Mouse (Mus musculus) brain, embryonic 14.5 days (tissue): Measurements from ENCODE around the gene Slc39a3. TPM values are rescaled to one million over a fixed set of nuclear protein-coding genes. Genes with fewer than 3 reads are reported as not detected.
A peak's percentile ranks its signal among the peaks of the same experiment; 100 is the strongest.
"Not testable (repeated sequence)": the region's sequence is repeated elsewhere in the genome, so short reads cannot be mapped to it uniquely, and the experiment has no call there.

Source experiments
- DNase-seq: peaks from one replicate; pipeline ENCODE4 v3.0.0-alpha.2; 2011; ENCODE audit warnings: low read depth
- CTCF ChIP-seq: fragments of 200-500 bp; IDR thresholded peaks from 2 replicates; pipeline ENCODE4 v1.5.1; 2012; ENCODE audit warnings: inconsistent platforms, mild to moderate bottlenecking, moderate library complexity, borderline replicate concordance; ENCODE audit not compliant: insufficient read depth, insufficient read length; ENCODE audit errors: extremely low read depth
- POLR2A ChIP-seq: fragments of 200-500 bp; IDR thresholded peaks from 2 replicates; pipeline ENCODE4 v1.6.1; 2012; ENCODE audit warnings: mild to moderate bottlenecking, inconsistent platforms, borderline replicate concordance; ENCODE audit not compliant: poor library complexity, insufficient read depth, insufficient read length, severe bottlenecking; ENCODE audit errors: extremely low read depth
- polyA plus RNA-seq: library from polyadenylated mRNA; depleted of rRNA; stranded (reverse); fragments of >200 nt; gene quantifications from 2 replicates; pipeline ENCODE4 v1.2.3, GENCODE M21; 2012; rRNA removed

The Slc39a3 gene
- polyA plus RNA-seq, result 70.0 and 77.9 TPM in 2 replicates

DNA sequence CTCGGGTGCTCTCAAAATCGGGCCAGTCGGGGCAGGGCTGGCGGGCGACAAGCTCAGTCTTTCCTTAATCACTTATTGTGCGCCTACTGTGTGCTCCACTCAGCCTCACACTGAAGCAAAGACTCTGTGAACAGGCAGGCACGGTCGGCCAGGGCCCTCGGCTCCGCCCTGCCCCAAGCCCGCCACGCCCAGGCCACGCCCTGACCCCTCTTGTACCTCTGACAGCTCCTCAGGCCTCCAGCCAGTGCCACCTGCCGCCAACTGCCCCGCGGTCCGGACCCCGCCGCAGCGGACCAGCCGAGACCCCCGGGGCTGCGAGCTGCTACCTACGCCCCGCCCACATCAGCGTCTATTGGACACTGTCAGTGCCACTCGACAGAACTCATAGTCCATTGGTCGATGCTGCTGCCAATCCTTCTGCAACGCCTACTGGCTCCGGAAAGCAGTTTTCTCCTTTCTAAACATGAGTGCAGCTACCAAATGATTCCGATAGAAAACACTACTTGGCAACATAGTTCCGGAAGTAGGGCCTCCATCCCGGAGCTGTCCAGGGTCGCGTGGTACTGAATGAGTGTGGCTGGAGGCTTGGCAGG, at the start of gene Slc39a3:
Slc39a3 (minus strand) TSS at position 439 of the 593 bp plus-strand sequence.
- TF ChIP-seq POLR2A (peak; percentile 71), CTCF (no peak)
- peak; percentile 100 for DNase-seq

DNA sequence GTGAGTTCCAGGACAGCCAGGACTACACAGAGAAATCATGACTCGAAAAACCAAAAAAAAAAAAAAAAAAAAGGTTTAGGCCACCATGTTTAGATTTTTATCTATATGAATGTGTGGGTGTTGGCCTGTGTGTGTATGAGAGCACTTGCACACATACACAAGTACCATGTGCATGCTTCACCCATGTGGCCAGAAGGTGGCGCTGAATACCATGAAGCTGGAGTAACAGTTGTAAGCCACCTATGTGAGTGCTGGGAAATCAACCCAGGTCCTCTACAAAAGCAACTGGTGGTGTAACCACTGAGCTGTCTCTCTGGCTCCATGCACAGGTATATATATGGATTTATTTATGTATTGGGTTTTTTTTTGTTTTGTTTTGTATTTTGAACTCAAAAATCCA, 49.8 kb upstream of the Slc39a3 start:
- no peak for DNase-seq
- TF ChIP-seq CTCF, result peak; percentile 9; the same call in 1 of the 2 replicates
- no peak for TF ChIP-seq POLR2A

DNA sequence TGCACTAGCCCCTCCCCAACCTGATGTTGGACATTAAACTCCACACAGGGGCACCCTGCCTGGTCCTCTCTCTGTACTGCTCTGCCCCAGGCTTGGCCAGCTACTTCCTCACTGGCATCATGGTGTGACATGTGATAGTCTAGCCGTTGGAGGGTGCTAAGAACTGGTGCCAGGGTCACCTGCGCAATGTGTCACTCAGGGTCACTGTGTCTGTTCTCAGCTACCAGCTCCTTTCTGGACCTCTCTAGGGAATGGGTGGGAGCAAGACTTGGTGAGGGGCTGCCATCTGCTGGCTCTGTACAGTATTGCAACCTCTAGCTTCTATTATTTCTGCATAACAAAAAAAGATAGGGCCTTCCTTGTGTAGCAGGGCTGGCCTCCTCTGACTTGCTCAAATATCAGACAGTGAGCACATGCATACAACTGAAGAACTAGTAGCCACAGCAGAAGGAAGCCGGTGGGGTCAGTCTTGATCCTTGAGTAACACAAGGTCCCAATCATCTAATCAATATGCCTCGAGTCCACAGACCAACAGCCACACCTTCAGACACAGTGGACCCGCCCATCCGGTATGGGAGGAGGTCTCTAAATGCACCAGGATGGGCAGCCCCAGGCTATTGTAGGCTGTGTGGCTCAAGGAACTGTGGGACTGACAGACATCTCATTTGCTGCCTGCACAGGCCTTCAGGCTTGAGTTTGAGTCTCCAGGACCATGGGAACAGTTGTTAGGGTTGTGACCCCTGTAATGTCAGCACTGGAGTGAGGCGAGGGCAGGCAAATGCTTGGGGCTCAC, 45.1 kb upstream of the Slc39a3 start:
- DNase-seq, result peak; percentile 75
- TF ChIP-seq POLR2A (no peak), CTCF (peak; percentile 76)

DNA sequence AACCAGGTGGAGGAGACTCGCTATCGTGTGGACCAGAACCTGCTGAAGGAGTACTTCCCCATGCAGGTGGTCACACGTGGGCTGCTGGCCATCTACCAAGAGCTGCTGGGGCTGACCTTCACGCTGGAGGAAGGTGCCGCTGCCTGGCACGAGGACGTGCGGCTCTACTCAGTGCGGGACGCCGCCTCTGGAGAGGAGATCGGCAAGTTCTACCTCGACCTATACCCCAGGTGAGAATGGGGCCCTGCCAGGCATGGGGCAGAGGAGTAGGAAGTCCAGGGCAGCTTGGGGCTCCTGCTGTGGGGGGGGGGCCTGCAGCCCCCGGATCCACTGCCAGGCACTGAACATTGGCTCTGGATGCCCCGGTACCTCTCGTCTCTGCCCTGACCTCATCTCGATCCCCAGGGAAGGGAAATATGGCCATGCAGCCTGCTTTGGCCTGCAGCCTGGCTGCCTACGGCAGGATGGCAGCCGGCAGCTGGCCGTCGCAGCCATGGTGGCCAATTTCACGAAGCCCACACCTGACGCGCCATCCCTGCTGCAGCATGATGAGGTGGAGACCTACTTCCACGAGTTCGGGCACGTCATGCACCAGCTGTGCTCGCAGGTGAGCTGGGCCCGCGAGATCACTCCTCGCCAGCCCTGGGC, 42.9 kb upstream of the Slc39a3 start:
- no peak for DNase-seq
- TF ChIP-seq POLR2A (no peak), CTCF (no peak)

DNA sequence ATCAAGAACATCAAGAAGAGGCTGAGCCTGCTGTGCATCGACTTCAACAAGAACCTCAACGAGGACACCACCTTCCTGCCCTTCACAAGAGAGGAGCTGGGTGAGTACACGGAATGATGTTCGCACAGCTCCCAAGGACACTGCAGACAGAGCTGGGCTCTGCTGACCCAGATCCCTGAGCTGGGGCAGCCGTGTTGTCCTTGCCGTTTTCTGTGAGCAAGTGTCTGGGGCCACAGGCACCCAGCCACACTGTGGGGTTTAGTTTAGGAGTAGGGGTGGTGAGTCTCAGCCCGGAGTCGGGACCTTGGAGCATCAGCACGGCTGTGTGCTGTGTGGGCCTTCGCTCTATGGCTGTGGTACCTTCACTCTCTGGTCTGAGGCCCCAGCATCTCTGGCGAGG, 40.7 kb upstream of the Slc39a3 start:
- TF ChIP-seq CTCF (no peak), POLR2A (no peak)
- DNase-seq, result no peak

DNA sequence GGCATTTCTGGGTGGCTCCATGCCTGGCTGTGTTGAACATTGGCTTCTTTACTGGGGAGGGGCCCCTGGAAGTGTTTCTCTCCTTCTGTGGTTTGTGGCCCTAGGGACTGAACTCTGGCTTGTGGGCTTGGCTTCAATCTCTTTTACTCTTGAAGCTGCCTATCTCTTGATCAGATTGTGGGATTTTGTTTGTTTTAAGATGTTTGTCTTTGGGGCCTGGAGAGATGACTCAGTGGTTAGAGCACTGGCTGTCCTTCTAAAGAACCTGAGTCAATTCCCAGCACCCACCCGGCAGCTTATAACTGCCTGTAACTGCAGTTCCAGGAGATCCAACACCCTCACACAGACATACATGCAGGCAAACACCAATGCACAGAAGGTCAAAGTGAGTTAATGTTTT, 39.1 kb upstream of the Slc39a3 start:
- TF ChIP-seq POLR2A (no peak), CTCF (no peak)
- DNase-seq, result no peak

DNA sequence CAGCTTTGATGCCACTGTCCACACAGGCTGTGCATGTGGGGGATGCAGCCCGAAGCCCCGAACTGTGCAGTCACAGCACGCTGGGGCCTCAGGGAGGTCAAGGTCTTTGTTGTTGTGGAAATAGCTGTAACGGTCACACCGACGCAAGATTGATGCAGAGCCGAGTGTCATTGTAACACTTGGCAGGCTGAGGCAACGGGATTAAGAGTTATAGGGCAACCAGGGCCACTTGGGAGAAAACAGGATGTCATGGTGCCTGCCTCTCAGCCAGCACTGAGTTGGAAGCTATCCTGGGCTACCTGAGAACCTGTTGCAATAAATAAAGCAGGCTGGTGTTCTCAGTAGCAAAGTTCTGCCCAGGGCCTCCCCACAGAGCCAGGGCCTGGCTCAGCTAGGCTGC, 38.5 kb upstream of the Slc39a3 start:
- TF ChIP-seq POLR2A (no peak), CTCF (no peak)
- DNase-seq, result no peak

DNA sequence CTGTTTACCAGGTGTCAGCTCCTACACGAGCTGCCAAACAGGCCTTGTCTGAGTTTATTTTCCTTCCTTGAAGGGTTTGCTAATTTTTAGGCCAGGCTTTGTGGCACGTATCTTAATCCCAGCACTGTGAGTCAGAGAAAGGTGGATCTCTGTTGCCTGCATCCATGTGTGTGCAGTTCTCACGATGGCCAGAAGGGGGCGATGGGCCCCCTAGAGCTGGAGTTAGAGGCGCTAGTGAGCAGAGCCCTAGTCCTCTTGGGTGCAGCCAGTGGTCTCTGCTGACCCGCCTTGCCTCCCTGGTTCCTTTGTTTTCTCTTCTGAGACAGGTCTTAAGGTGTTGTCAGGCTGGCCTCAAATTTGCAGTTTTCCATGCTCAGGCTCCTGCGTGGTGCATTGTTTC, 36.2 kb upstream of the Slc39a3 start:
- TF ChIP-seq CTCF (peak; percentile 63), POLR2A (no peak)
- no peak for DNase-seq

DNA sequence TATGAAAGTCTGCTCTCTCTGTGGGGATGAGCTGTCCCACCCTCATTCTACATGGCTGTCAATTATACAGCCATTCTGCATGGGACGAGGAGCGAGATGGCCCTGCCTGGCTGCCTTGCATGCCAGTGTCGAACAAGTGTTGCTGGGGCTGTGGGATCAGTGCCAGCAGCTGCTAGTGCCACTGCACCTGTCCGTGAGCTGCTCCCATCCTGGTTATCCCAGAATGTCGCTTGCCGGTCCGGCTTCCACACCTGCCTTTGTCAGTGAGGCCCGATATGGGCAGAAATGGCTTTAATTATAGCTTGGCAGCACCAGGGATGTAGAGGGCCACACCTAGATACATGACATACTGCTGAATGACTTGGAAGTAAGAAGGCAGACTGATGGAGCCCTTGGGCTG, 35.1 kb upstream of the Slc39a3 start:
- no peak for DNase-seq
- TF ChIP-seq POLR2A (no peak), CTCF (no peak)

DNA sequence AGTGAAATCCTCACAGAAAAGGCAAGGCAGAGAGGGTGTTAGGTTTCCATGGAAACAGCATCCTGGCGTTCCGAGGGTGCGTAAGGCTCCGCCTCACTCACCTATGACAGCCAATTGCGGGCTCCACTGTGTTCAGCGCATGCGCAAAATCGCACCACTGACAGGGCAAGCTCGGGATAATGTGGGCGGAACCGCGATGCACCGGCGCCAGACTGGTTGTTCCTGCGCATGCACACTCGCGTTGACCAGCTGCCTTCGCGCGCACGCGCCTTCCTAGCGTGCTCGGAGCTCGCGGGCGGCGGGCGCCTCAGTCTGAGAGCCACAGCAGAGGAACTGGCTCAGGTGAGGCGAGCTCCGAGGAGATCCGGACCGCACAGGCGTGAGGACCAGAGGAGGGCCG, 32.6 kb upstream of the Slc39a3 start, which contains the start of gene Thop1:
Thop1 (plus strand) TSS at position 200 of the 400 bp plus-strand sequence.
- TF ChIP-seq POLR2A (peak; percentile 68), CTCF (0 out of 2 replicates have a peak, but pooled peaks have one; percentile 1)

DNA sequence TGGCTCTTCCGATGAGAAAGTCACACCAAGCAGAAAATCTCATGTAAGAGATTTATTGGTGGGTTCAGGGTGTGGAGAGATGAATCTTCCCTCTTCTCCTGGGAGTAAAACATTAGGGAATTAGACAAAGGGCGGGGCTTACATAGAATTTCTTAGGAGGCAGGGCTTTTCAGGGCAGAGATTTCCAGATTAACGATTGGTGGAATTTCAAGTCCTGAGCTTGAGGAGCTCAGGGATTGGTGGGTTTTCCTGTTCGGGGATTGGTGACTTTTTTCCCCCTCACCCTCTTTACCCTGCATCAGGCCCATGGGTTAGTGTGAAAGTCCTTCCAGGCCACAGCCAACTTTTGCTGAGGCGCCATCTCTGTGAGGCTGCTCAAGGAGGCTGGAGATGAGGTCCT, 31.5 kb upstream of the Slc39a3 start:
- DNase-seq, result no peak
- TF ChIP-seq POLR2A, result no peak
- no peak for TF ChIP-seq CTCF

More for the DNA sequence above, 32.6 kb upstream of the Slc39a3 start, which contains the start of gene Thop1:
- DNase-seq, result peak; percentile 100

DNA sequence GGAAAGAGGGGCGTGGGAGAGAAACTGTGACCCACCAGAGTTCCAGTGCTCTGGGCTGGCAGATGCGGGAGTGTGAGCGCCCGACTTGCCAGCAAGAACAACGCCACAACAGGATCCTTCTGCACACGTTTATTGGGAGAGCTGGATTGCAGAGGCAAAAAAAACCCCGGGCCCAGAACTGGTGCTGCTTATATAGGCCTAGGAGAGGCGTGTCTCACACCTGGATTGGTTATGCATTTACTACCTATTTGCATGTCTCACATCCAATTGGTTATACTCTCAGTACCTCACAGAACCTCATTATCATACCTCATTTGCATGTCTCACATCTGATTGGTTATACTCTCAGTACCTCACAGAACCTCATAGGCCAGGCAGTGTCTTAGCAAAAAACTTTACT, 27.3 kb upstream of the Slc39a3 start:
- DNase-seq, result not testable (repeated sequence)

DNA sequence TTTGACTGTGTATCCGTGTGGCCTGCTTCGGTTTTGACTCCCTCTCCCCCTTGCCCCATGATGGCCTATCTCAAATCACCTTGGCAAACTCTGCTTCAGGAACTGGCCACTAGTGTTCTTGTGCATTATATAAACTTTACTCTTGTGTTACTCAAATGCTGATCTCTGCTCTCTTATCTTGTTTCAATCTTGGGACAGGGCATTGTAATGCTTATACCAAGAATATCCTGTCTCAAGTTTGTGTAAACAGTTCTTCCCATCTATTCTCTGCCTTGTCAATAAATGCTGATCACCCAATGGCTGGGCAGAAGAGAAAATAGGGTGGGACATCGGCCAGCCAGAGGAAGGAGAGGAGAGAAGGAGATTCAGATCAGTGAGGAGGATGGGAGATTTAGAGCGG, 25.5 kb upstream of the Slc39a3 start:
- TF ChIP-seq POLR2A, result no peak
- no peak for TF ChIP-seq CTCF
- DNase-seq, result no peak

DNA sequence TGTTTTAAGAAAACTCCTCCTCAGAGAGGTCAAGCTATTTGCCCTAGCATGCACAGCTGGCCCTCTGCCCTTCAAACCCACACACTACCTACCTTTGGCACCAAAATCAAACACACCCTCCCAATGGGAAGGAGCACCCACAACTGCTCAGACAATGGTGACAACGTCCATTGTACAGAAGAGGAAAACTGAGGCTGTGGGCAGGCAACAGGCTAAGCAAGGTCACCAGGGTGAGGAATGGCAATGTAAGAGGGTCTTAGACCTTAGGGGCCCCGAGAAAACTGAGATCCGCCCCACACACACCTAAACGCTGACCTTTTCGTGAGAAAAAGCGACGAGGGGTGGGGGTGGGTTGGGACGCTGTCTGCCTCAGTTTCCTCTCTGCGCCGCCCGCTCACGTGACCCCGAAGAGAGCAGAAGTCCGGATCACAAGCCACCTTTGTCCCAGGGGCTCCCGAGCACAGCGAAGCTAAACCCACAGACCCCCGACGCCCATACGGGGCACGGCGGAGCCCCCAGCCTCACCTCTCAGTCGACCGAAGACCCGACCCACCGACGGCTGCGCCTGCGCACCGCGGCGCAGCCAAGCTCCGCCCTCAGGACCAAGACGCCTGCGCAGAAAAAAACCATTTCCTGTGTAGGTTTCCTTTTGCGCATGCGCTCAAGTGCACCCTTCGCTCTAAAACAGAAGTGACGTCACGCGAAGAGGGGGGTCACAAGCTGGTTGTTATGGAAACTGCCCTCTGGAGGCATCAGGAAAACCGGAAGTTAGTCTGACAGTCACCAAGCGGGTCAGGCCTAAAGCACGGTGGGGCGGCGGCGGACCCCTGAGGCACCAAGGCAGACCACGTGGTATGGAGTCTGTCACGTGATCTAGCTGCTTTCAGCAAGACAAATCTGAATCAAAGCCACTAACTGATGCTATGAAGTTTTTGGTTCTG, 22.6 kb upstream of the Slc39a3 start, which contains the start of gene Sgta:
Sgta (minus strand) TSS at position 579 of the 941 bp plus-strand sequence.
- DNase-seq, result peak; percentile 100
- TF ChIP-seq POLR2A, result peak; percentile 84; the same call in 1 of the 2 replicates
- no peak for TF ChIP-seq CTCF
